Mouse (Mus musculus) megakaryocyte, embryonic 14.5 days (primary cell): ENCODE results near the gene Omp. TPM values are rescaled to one million over a fixed set of nuclear protein-coding genes. Genes with fewer than 3 reads are reported as not detected.

Experiments
- H3K27me3 ChIP-seq: replicated peaks from 2 replicates; pipeline ENCODE3; 2012; ENCODE audit warnings: inconsistent platforms
- H3K36me3 ChIP-seq: replicated peaks from 2 replicates; pipeline ENCODE3; 2012; ENCODE audit warnings: low read length, inconsistent platforms, mixed read lengths
- H3K4me1 ChIP-seq: 2 replicates; pipeline ENCODE4 v1.6.1; 2012; ENCODE audit warnings: inconsistent platforms
- H3K4me3 ChIP-seq: replicated peaks from 2 replicates; pipeline ENCODE3; 2012; ENCODE audit warnings: moderate library complexity, mild to moderate bottlenecking, inconsistent platforms
- H3K9me3 ChIP-seq: 2 replicates; pipeline ENCODE4 v1.6.1; 2012; ENCODE audit warnings: inconsistent platforms
- FLI1 ChIP-seq: IDR thresholded peaks from 2 replicates; pipeline ENCODE4 v1.6.1; 2012; ENCODE audit warnings: low read length, inconsistent platforms, mixed read lengths
- GATA1 ChIP-seq: IDR thresholded peaks from 3 replicates; pipeline ENCODE4 v1.6.1; 2012; ENCODE audit warnings: mixed read lengths, low read length, inconsistent platforms, borderline replicate concordance
- polyA plus RNA-seq: library from polyadenylated mRNA; stranded (reverse); fragments of >175 nt; gene quantifications from 2 replicates; pipeline ENCODE4 v1.2.3, GENCODE M21; 2012; ENCODE audit warnings: low replicate concordance; ENCODE audit not compliant: insufficient read depth

Gene Omp
- polyA plus RNA-seq, 1 experiment, result 0.29 TPM

DNA sequence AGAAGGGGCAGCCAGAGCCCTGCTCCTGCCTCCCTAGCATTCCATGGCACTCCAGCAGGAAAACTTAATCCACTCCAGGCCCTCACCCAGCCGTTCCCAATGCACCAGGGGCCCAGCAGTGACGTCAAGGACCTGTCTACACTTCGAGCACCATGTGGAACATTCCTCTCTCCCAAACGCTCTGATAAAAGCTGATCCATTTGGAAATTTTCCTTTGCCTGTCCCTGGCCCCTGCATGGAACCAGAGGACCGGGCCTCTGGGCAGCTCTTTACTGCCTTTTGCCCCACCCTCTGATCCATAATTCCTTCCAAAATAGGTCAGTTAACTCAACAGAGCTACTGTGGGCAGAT is 41.4 kb downstream of the Omp start:
- peaks cover 69% of the 10 kb centered on the region for H3K27me3 ChIP-seq
- H3K4me1 ChIP-seq, result peaks cover 51% of the 10 kb centered on the region
- H3K9me3 ChIP-seq, result no peaks in the 10 kb centered on the region
- no peak overlapping the region for H3K4me3 ChIP-seq
- no peaks in the 10 kb centered on the region for H3K36me3 ChIP-seq
- TF ChIP-seq GATA1, result no peak
- TF ChIP-seq FLI1, result no peak

DNA sequence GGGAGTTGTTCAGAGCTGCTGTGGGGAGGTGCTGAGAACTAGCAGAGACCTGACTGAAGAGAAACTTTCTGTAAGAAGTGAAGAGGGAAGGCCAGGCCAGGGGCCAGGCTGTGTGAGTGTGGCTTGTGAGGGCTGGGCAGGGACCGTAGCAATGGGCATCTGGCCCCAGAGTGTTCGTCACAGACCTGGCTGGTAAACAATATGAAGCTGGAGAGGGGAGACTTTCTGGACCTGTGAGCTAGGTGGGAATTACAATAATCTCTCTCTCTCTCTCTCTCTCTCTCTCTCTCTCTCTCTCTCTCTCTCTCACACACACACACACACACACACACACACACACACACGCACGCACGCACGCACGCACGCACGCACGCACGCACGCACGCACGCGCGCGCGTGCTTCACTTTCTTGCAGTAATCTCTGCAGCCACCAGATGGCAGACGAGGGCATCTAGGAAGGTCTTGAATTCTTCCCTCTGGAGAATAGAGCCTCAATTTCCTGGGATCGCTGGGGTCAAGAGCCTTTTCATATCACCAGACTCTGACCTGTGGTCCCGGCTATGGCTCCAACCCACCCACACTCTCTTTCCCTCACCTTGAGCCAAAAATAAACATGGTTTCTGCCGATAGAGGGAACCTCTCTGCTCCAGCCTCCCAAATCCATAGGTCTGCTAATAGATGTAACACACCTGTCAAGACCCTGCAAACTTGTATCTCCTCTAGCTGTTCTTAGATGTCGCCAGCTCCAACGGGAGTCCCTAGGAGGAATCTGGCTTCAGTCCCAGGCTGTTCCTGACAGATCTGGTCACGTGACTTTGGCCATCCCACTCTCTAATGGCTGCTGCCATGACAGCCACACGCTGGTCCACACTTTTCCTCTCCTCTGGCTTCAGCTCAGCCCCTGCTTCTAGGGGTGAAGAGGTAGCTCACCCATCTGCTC is 42.0 kb downstream of the Omp start:
- H3K9me3 ChIP-seq, result peaks cover 6% of the 10 kb centered on the region
- no peaks in the 10 kb centered on the region for H3K36me3 ChIP-seq
- no peak for TF ChIP-seq GATA1
- TF ChIP-seq FLI1, result no peak
- H3K4me3 ChIP-seq, result peak overlapping the region; percentile 85
- H3K27me3 ChIP-seq, result peaks cover 69% of the 10 kb centered on the region
- peaks cover 45% of the 10 kb centered on the region for H3K4me1 ChIP-seq

DNA sequence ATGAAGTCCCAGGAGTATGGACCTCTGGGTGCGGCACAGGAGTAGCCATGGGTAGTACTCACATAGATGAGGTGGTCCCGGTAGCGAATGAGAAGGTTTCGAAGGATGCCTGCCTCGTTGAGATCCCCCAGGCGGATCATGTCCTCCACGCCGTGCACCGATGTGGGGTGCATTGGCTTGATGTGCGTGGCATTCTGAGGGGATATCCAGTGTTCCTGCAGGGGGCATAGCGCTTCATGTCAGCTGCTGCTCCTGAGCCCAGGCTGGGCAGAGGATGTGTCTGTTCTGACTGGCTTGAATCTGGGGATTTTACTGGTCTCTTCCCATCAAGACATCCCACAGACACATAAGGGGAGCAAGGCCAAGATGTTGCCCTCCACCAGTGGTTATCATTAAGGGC is 42.8 kb downstream of the Omp start:
- peak overlapping the region; percentile 42 for H3K4me3 ChIP-seq
- peaks cover 14% of the 10 kb centered on the region for H3K9me3 ChIP-seq
- TF ChIP-seq FLI1 (no peak), GATA1 (no peak)

DNA sequence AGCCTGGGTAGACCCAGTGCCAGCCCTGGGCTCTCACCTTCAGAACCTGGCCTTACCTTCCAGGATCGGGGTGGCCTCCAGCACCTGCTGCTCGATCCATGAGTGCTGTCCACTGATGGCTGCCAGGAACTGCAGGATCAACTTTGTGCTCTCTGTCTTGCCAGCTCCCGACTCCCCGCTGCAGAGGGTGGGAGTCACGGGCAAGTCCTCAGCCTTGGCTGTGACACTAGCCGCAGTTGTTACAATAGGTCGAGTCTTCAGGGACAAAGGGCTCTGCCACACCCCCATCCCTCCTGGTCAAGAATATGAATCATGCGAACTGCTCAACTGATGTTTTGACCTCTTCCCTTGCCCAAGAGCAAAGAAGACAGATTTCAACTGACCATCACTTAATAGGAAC is 47.7 kb downstream of the Omp start:
- no peak for TF ChIP-seq FLI1
- TF ChIP-seq GATA1, result no peak

More for the DNA sequence above, 42.8 kb downstream of the Omp start:
- peaks cover 71% of the 10 kb centered on the region for H3K27me3 ChIP-seq
- no peaks in the 10 kb centered on the region for H3K36me3 ChIP-seq
- peaks cover 44% of the 10 kb centered on the region for H3K4me1 ChIP-seq

DNA sequence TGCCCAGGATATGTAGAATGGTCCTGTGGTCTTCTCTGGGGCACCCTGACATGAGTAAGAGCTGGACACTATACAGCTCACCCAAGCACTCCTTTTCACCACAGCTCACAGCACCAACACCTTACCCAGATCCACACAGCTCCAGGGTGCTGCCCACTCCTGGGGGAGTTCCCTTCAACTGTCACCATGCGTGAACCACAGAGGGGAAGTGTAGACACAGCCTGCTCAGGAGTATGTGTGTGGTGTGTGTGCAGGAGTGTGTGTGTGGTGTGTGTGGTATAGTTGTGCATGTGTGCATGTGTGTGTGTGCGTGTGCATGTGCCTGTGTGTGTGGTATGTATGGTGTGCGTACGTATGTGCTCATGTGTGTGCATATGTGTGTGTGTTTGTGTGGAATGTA is 49.5 kb downstream of the Omp start:
- H3K27me3 ChIP-seq, result peaks cover 82% of the 10 kb centered on the region
- TF ChIP-seq GATA1 (no peak), FLI1 (no peak)
- 0 out of 2 replicates have a peak, but pooled peaks cover 1% of the 10 kb centered on the region for H3K4me1 ChIP-seq
- peaks cover 24% of the 10 kb centered on the region for H3K9me3 ChIP-seq
- no peaks in the 10 kb centered on the region for H3K36me3 ChIP-seq
- peak overlapping the region; percentile 29 for H3K4me3 ChIP-seq

More for the DNA sequence above, 47.7 kb downstream of the Omp start:
- peaks cover 24% of the 10 kb centered on the region for H3K9me3 ChIP-seq
- H3K4me3 ChIP-seq, result no peak overlapping the region
- peaks cover 76% of the 10 kb centered on the region for H3K27me3 ChIP-seq
- peaks cover 3% of the 10 kb centered on the region; the same call in 1 of the 2 replicates for H3K4me1 ChIP-seq
- no peaks in the 10 kb centered on the region for H3K36me3 ChIP-seq

Other genes starting within 250 kb of the Omp start
- gene Gdpd4, start 225.5 kb downstream of the Omp start, polyA plus RNA-seq, result not detected in 2 replicates
- gene Myo7a, start 26.0 kb downstream of the Omp start, polyA plus RNA-seq, result 37.5 and 149 TPM in 2 replicates
- gene Capn5, start 32.8 kb upstream of the Omp start, polyA plus RNA-seq, result 38.7 and 73.9 TPM in 2 replicates
- not detected in 2 replicates for gene B3gnt6, start 54.0 kb upstream of the Omp start, polyA plus RNA-seq
- gene Acer3, start 175.7 kb upstream of the Omp start, polyA plus RNA-seq, result 1.2 TPM in 1 of 2 replicates, not detected in the other
- gene Tsku, start 215.8 kb upstream of the Omp start, polyA plus RNA-seq, result 1.2 TPM in 1 of 2 replicates, not detected in the other